Mouse (Mus musculus): ENCODE measurements around the gene Gorasp2. TPM values are rescaled to one million over a fixed set of nuclear protein-coding genes. Genes with fewer than 3 reads are reported as not detected.

Gene Gorasp2
- polyA plus RNA-seq, 1 experiment from 2014 or later = 174 TPM

DNA sequence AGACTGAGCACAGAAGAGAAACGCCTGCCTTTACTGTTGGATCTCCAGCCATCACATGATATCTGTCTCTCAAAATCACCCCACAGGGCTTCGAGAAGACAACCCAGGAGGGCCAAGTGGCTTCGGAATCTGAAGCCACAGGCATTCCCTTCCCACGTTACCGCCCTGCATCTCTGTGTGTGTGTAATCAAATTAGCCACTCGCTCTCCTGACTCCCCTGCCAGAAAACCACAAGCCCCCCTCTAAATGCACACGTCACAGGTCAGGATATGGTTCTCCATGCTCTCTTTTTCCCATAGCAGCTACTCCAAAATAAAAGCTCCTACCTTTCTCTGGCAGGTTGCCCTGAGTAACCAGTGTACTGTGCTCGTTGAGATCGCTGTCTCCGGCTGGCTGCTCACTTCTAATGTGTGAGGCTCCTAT is 32.0 kb upstream of the Gorasp2 start:
- 19% methylated on average over 10 of the region's 10 CpGs for WGBS
- Histone ChIP-seq H3K36me3 (ENCODE audit: control insufficient read depth, insufficient read depth, low read length) (no peaks in the 10 kb centered on the region), H3K27me3 (ENCODE audit: control insufficient read depth, insufficient read depth, low read length) (no peaks in the 10 kb centered on the region), H3K9me3 (replicated peaks; ENCODE audit: control insufficient read depth, low read length) (no peaks in the 10 kb centered on the region), H3K4me1 (ENCODE audit: control insufficient read depth, insufficient read depth, low read length) (peaks cover 3% of the 10 kb centered on the region), H3K9ac (ENCODE audit: low read length) (no peak overlapping the region), H3K27ac (ENCODE audit: low read length) (no peak overlapping the region), H3K4me2 (ENCODE audit: low read depth, low read length) (peak overlapping the region; percentile 46), H3K4me3 (replicated peaks; ENCODE audit: low read length) (peak overlapping the region; percentile 24; the same call in 1 of the 2 replicates)
- ATAC-seq (ENCODE audit: insufficient read depth, low FRiP score) = peak; percentile 79; the same call in 1 of the 2 replicates

DNA sequence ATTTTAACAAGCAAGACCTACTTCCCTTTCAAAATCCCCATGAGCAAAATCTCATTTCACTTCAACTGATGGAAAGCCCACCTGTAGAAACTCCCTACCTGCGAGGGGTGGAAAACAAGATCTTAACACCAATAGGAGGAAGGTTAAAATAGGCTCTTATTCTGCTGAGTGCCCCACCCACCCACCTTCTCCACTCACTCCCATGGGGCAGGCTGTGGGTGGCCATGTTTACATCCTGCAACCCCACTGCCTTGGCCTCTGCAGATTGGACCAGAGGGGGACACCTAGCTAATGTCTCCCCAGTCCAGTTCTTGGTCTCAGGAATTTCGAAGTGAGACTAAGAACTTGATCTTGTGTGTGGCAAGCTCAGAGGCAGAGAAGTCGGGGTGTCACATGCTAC is 31.5 kb upstream of the Gorasp2 start:
- H3K4me3 ChIP-seq (replicated peaks; ENCODE audit: low read length) = no peak overlapping the region
- peak overlapping the region; percentile 46 for H3K4me2 ChIP-seq (ENCODE audit: low read depth, low read length)
- WGBS = 59% methylated on average over 3 of the region's 3 CpGs

GRCm38 (mm10) chr2:70631321-70631720 is 30.1 kb upstream of the Gorasp2 start:
- no peak for ATAC-seq (ENCODE audit: insufficient read depth, low FRiP score)
- peaks cover 3% of the 10 kb centered on the region for H3K4me1 ChIP-seq (ENCODE audit: control insufficient read depth, insufficient read depth, low read length)
- 85% methylated on average over 1 of the region's 1 CpGs for WGBS
- H3K9ac ChIP-seq (ENCODE audit: low read length) = no peak overlapping the region
- H3K4me3 ChIP-seq (replicated peaks; ENCODE audit: low read length) = no peak overlapping the region
- H3K27ac ChIP-seq (ENCODE audit: low read length) = no peak overlapping the region
- no peaks in the 10 kb centered on the region for H3K27me3 ChIP-seq (ENCODE audit: control insufficient read depth, insufficient read depth, low read length)
- no peaks in the 10 kb centered on the region for H3K9me3 ChIP-seq (replicated peaks; ENCODE audit: control insufficient read depth, low read length)
- no peak overlapping the region for H3K4me2 ChIP-seq (ENCODE audit: low read depth, low read length)
- no peaks in the 10 kb centered on the region for H3K36me3 ChIP-seq (ENCODE audit: control insufficient read depth, insufficient read depth, low read length)

More for the DNA sequence above, 31.5 kb upstream of the Gorasp2 start:
- H3K4me1 ChIP-seq (ENCODE audit: control insufficient read depth, insufficient read depth, low read length) = peaks cover 3% of the 10 kb centered on the region
- no peaks in the 10 kb centered on the region for H3K9me3 ChIP-seq (replicated peaks; ENCODE audit: control insufficient read depth, low read length)
- no peak for ATAC-seq (ENCODE audit: insufficient read depth, low FRiP score)
- H3K36me3 ChIP-seq (ENCODE audit: control insufficient read depth, insufficient read depth, low read length) = no peaks in the 10 kb centered on the region
- no peak overlapping the region for H3K9ac ChIP-seq (ENCODE audit: low read length)
- H3K27ac ChIP-seq (ENCODE audit: low read length) = no peak overlapping the region
- H3K27me3 ChIP-seq (ENCODE audit: control insufficient read depth, insufficient read depth, low read length) = no peaks in the 10 kb centered on the region

DNA sequence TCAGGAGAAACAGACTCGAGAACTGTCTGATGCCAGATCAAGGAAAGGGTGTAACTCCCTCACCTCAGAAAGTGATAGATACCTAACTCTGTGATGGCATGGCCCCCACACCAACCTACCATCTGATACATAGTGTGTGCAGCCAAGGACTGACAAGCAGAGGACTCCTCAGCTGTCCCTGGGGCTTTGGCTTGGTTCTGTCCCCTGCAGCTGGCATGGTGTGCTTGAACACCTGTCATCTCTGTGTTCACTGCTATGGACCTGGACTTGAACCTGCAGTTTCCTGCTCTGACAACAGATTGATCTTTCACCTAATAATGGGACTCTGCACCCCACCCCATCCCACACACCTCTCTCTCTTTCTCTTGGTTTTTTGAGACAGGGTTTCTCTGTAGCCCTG is 29.0 kb upstream of the Gorasp2 start:
- no peak for ATAC-seq (ENCODE audit: insufficient read depth, low FRiP score)
- no peaks in the 10 kb centered on the region for H3K9me3 ChIP-seq (replicated peaks; ENCODE audit: control insufficient read depth, low read length)
- 78% methylated on average over 1 of the region's 1 CpGs for WGBS

DNA sequence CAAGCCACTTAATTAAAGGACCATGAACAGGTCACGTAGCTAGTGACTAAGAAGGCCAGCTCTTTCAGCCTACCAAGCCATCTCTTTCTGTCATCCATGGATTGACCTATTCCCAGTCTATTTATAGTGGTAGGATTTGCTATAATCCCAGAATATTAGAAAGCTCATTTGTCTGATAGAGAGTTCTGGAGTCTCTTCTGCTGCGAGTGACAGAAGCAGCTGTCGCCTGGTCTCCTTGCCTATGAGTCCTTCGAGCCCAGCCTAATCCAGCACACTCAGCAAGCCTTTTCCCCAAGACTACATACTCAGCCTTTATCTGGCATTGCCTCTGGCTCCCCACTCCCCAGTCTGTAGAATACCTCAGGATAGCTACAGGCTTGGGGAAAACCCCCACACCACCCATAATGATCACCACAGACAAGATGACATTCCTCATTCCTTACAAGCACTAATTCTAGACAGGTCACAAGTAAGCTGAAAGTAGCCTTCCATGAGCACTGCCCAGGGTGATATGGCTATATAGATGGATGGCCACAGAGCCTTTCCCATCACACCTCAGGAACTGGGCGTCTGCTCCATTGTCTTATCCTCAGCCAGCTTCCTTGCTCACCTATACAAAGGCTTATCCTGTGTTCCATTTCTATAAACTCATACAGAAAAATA is 27.2 kb upstream of the Gorasp2 start:
- Histone ChIP-seq H3K27ac (ENCODE audit: low read length) (no peak overlapping the region), H3K4me3 (replicated peaks; ENCODE audit: low read length) (no peak overlapping the region), H3K4me1 (ENCODE audit: control insufficient read depth, insufficient read depth, low read length) (peaks cover 3% of the 10 kb centered on the region), H3K36me3 (ENCODE audit: control insufficient read depth, insufficient read depth, low read length) (no peaks in the 10 kb centered on the region), H3K4me2 (ENCODE audit: low read depth, low read length) (no peak overlapping the region), H3K9ac (ENCODE audit: low read length) (no peak overlapping the region), H3K27me3 (ENCODE audit: control insufficient read depth, insufficient read depth, low read length) (no peaks in the 10 kb centered on the region), H3K9me3 (replicated peaks; ENCODE audit: control insufficient read depth, low read length) (0 out of 2 replicates have a peak, but pooled peaks cover 2% of the 10 kb centered on the region)
- 78% methylated on average over 5 of the region's 5 CpGs for WGBS
- ATAC-seq (ENCODE audit: insufficient read depth, low FRiP score) = no peak

More for the DNA sequence above, 29.0 kb upstream of the Gorasp2 start:
- Histone ChIP-seq H3K4me1 (ENCODE audit: control insufficient read depth, insufficient read depth, low read length) (peaks cover 3% of the 10 kb centered on the region), H3K9ac (ENCODE audit: low read length) (no peak overlapping the region), H3K27me3 (ENCODE audit: control insufficient read depth, insufficient read depth, low read length) (no peaks in the 10 kb centered on the region), H3K4me2 (ENCODE audit: low read depth, low read length) (no peak overlapping the region), H3K4me3 (replicated peaks; ENCODE audit: low read length) (no peak overlapping the region), H3K36me3 (ENCODE audit: control insufficient read depth, insufficient read depth, low read length) (no peaks in the 10 kb centered on the region), H3K27ac (ENCODE audit: low read length) (no peak overlapping the region)

DNA sequence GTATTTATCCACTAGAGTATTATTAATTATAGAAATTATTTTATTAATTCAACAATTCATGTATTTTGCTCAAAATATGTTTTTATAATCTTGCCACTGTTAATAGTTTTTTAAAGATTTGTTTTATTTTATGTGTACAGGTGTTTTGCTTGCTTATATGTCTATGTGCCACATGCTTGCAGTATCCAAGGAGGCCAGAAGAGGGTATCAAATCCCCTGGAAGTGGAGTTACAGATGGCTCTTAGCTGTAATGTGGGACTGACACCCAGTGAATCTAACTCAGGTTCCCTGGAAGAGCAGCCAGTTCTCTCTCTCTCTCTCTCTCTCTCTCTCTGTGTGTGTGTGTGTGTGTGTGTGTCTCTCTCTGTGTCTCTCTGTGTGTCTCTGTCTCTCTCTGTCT is 20.4 kb upstream of the Gorasp2 start:
- no peak overlapping the region for H3K4me3 ChIP-seq (replicated peaks; ENCODE audit: low read length)
- 0 out of 2 replicates have a peak, but pooled peaks cover 2% of the 10 kb centered on the region for H3K9me3 ChIP-seq (replicated peaks; ENCODE audit: control insufficient read depth, low read length)
- no peak overlapping the region for H3K4me2 ChIP-seq (ENCODE audit: low read depth, low read length)
- no peak overlapping the region for H3K9ac ChIP-seq (ENCODE audit: low read length)
- no peaks in the 10 kb centered on the region for H3K4me1 ChIP-seq (ENCODE audit: control insufficient read depth, insufficient read depth, low read length)
- no peak overlapping the region for H3K27ac ChIP-seq (ENCODE audit: low read length)
- no peak for ATAC-seq (ENCODE audit: insufficient read depth, low FRiP score)
- H3K36me3 ChIP-seq (ENCODE audit: control insufficient read depth, insufficient read depth, low read length) = no peaks in the 10 kb centered on the region
- no peaks in the 10 kb centered on the region for H3K27me3 ChIP-seq (ENCODE audit: control insufficient read depth, insufficient read depth, low read length)

DNA sequence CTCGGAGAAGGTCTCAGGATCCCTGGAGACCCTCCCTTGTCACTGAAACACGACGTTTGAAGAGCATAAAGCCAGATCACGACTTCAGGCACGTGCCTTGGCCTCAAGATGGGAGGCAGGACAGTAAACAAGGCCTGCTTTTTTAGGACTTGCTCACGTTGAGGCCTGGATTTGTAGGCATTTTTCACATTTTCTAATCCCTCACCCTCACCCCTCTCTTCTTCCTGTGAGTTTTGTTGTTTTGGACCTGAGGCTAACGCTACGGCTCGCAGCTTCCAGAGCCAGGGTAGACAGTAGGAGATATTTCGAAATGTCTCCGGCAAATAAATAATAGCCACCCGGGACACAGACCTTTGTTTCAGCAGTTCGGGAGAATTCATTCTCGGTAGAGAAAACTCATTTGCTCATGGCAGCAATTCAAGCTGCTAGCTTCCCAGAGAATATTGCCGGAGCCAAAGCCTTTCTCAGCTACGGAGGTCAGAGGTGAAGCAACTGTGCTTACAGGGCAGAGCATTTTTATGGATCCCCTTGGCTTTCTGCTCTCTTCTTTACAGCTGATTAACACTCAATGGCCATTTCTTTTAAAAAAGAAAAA is 18.3 kb upstream of the Gorasp2 start:
- H3K9ac ChIP-seq (ENCODE audit: low read length) = no peak overlapping the region
- no peaks in the 10 kb centered on the region for H3K27me3 ChIP-seq (ENCODE audit: control insufficient read depth, insufficient read depth, low read length)
- ATAC-seq (ENCODE audit: insufficient read depth, low FRiP score) = no peak
- H3K27ac ChIP-seq (ENCODE audit: low read length) = no peak overlapping the region
- no peak overlapping the region for H3K4me2 ChIP-seq (ENCODE audit: low read depth, low read length)
- H3K36me3 ChIP-seq (ENCODE audit: control insufficient read depth, insufficient read depth, low read length) = no peaks in the 10 kb centered on the region
- H3K4me3 ChIP-seq (replicated peaks; ENCODE audit: low read length) = no peak overlapping the region
- WGBS = 54% methylated on average over 16 of the region's 16 CpGs
- 0 out of 2 replicates have a peak, but pooled peaks cover 1% of the 10 kb centered on the region for H3K9me3 ChIP-seq (replicated peaks; ENCODE audit: control insufficient read depth, low read length)
- no peaks in the 10 kb centered on the region for H3K4me1 ChIP-seq (ENCODE audit: control insufficient read depth, insufficient read depth, low read length)

- H3K4me1 ChIP-seq (ENCODE audit: control insufficient read depth, insufficient read depth, low read length) = no peaks in the 10 kb centered on the region
- H3K9ac ChIP-seq (ENCODE audit: low read length) = no peak overlapping the region
- 79% methylated on average over 6 of the region's 6 CpGs for WGBS
- no peak overlapping the region for H3K4me3 ChIP-seq (replicated peaks; ENCODE audit: low read length)
- ATAC-seq (ENCODE audit: insufficient read depth, low FRiP score) = no peak
- H3K9me3 ChIP-seq (replicated peaks; ENCODE audit: control insufficient read depth, low read length) = no peaks in the 10 kb centered on the region
- H3K27ac ChIP-seq (ENCODE audit: low read length) = no peak overlapping the region
- no peak overlapping the region for H3K4me2 ChIP-seq (ENCODE audit: low read depth, low read length)
- no peaks in the 10 kb centered on the region for H3K27me3 ChIP-seq (ENCODE audit: control insufficient read depth, insufficient read depth, low read length)
- H3K36me3 ChIP-seq (ENCODE audit: control insufficient read depth, insufficient read depth, low read length) = no peaks in the 10 kb centered on the region
Observed at GRCm38 (mm10) chr2:70645266-70645780, 16.1 kb upstream of the Gorasp2 start.

- H3K4me1 ChIP-seq (ENCODE audit: control insufficient read depth, insufficient read depth, low read length) = no peaks in the 10 kb centered on the region
- no peak overlapping the region for H3K27ac ChIP-seq (ENCODE audit: low read length)
- no peaks in the 10 kb centered on the region for H3K9me3 ChIP-seq (replicated peaks; ENCODE audit: control insufficient read depth, low read length)
- WGBS = 60% methylated on average over 4 of the region's 4 CpGs
- H3K4me3 ChIP-seq (replicated peaks; ENCODE audit: low read length) = no peak overlapping the region
- no peak overlapping the region for H3K9ac ChIP-seq (ENCODE audit: low read length)
- ATAC-seq (ENCODE audit: insufficient read depth, low FRiP score) = no peak
- H3K36me3 ChIP-seq (ENCODE audit: control insufficient read depth, insufficient read depth, low read length) = no peaks in the 10 kb centered on the region
- no peaks in the 10 kb centered on the region for H3K27me3 ChIP-seq (ENCODE audit: control insufficient read depth, insufficient read depth, low read length)
- H3K4me2 ChIP-seq (ENCODE audit: low read depth, low read length) = no peak overlapping the region
Observed at GRCm38 (mm10) chr2:70647681-70648080, 13.7 kb upstream of the Gorasp2 start.
